Mouse (Mus musculus) CH12.LX (cell line): ENCODE measurements around the gene Pakap.

Experiments
- ELF1 ChIP-seq: IDR thresholded peaks from 2 replicates; pipeline ENCODE4 v1.6.1; 2014; ENCODE audit warnings: low read depth, mild to moderate bottlenecking, inconsistent platforms, low read length, improper control_type of control experiment
- POLR2A ChIP-seq: IDR thresholded peaks from 2 replicates; pipeline ENCODE4 v1.6.1; 2011; ENCODE audit warnings: low read depth, mild to moderate bottlenecking, improper control_type of control experiment, low read length

DNA sequence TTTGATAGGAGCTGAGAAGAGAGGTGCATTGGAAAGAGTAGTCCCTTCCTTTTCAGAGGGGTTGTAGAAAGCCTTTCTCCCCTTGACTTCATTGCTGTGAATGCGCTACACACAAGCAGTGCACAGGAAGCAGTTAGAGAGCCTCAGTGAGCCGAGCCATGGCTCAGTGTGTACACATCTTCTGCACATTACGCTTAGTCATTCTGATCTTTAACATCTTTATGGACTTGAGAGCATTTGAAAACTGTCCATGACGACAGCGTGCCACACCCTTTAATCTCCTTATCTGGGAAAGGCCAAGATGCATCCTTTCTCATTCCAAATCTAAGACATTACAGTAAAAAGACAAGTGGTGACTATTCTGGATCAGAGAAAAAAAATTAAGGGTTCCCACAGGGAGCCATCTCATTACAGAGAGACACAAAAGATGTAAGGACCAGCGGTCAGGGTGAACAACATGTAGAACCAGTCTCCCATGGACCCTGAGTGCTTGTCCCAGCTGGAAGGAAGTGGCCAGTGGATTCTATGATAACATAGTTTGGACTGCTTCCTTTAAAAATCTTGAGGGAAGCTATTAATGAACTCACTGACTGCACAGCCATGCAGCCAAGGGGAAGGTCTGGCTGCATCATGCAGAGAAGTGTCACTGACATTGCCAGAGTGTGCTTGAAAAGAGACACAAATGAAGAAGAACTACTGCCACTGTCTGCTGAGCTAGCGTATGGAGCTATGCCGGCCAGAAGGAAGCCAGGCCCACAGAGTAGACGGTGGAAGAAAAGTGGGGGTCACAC lies 42.6 kb upstream of the Pakap start:
- TF ChIP-seq POLR2A (no peak), ELF1 (no peak)
